Mouse (Mus musculus): ENCODE measurements around the gene Clec18a. TPM values are rescaled to one million over a fixed set of nuclear protein-coding genes. Genes with fewer than 3 reads are reported as not detected.

Clec18a gene
- total and polyA plus RNA-seq, 2 experiments from 2014 or later, result 0.58 TPM; not detected in 1

DNA sequence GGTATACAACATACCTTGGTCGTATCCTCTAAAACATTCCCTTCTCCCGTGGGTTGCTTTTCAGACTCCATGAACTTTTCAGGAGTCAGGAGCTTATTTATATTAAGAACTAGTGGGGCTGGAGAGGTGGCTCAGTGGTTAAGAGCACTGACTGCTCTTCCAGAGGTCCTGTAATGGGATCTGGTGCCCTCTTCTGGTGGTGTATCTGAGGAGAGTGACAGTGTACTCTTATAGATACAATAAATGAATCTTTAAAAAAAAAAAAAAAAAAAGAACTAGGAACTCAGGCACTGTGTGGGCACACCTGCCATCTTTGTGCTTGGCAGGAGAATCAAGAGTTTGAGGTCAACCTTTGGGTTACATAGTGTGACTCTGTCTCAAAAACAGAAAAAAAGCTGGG lies 43.5 kb downstream of the Clec18a start:
- DNase-seq (ENCODE audit: low spot score) (no peak), ATAC-seq (no peak)
- Histone ChIP-seq H3K36me3 (ENCODE audit: insufficient read depth, low read length) (peaks cover 96% of the 10 kb centered on the region), H3K4me1 (ENCODE audit: insufficient read depth, low read length) (no peaks in the 10 kb centered on the region), H3K27me3 (ENCODE audit: insufficient read depth, low read length) (no peaks in the 10 kb centered on the region), H3K27ac (no peak overlapping the region), H3K9ac (replicated peaks; ENCODE audit: low read length) (no peak overlapping the region), H3K4me2 (ENCODE audit: low read depth, low read length) (no peak overlapping the region), H3K9me3 (ENCODE audit: low read length) (no peaks in the 10 kb centered on the region), H3K4me3 (ENCODE audit: low read length) (no peak overlapping the region)
- TF ChIP-seq CTCF (IDR thresholded peaks at IDR 0.05; ENCODE audit: low read depth), result no peak
- WGBS, result 92% methylated on average over 2 of the region's 2 CpGs

DNA sequence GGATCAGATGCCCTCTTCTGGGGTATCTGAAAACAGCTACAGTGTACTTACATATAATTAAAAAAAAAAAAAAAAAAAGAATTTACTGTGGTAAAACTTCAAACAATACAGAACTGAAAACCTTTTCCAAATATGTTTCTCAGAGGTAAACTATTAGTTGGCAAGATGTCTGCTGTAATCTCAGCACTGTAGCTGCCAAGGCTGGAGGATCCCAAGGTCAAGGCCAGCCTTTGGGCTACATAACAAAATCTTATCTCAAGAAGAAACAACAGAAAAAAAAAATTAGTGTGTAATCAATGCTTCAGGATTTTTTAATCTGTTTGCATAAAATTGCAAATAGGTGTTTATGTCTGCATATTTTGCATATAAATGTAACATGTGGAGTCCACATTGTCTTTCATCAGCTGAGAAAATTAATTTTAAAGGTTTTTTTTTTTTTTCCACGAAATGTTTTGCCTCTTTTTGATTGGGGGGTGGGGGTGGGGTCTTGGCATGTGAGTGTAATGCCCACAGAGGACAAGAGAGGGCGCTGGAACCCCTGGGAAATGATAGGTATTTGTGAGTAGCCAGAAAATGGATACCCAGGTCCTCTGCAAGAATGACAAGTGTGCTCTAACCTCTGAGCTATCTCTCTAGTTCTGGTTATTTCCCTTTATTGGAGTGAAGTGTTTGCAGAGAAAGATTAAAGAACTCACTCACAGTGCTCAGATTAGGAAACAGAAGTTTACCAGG lies 48.1 kb downstream of the Clec18a start:
- no peaks in the 10 kb centered on the region for H3K9me3 ChIP-seq (ENCODE audit: low read length)
- no peaks in the 10 kb centered on the region for H3K4me1 ChIP-seq (ENCODE audit: insufficient read depth, low read length)
- H3K4me3 ChIP-seq (ENCODE audit: low read length), result no peak overlapping the region
- H3K9ac ChIP-seq (replicated peaks; ENCODE audit: low read length), result no peak overlapping the region
- H3K4me2 ChIP-seq (ENCODE audit: low read depth, low read length), result no peak overlapping the region
- TF ChIP-seq CTCF (IDR thresholded peaks at IDR 0.05; ENCODE audit: low read depth), result peak; percentile 39
- H3K27me3 ChIP-seq (ENCODE audit: insufficient read depth, low read length), result no peaks in the 10 kb centered on the region
- peaks cover 92% of the 10 kb centered on the region for H3K36me3 ChIP-seq (ENCODE audit: insufficient read depth, low read length)
- H3K27ac ChIP-seq, result no peak overlapping the region
- no peak for DNase-seq (ENCODE audit: low spot score)
- WGBS, result 40% methylated on average over 2 of the region's 2 CpGs
- no peak for ATAC-seq

DNA sequence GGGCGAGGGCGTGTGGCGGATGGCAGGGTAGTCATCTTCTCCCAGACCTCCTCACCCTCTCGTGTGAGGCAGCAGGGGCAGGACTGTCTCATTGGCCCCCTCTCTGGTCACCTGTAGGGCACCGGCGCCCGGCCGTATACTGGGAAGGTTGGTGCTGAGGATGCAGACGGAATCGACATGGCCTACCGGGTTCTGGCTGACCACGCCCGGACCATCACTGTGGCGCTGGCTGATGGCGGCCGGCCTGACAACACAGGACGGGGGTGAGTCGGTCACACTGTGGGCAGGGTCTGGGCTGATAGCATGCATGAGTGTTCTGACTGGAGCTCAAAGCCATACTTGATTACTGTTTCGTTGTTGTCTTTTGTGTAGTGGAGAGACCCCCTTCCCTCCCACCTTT lies 49.7 kb downstream of the Clec18a start:
- Histone ChIP-seq H3K27ac (no peak overlapping the region), H3K27me3 (ENCODE audit: insufficient read depth, low read length) (no peaks in the 10 kb centered on the region), H3K4me1 (ENCODE audit: insufficient read depth, low read length) (no peaks in the 10 kb centered on the region), H3K36me3 (ENCODE audit: insufficient read depth, low read length) (peaks cover 88% of the 10 kb centered on the region), H3K9me3 (ENCODE audit: low read length) (no peaks in the 10 kb centered on the region), H3K9ac (replicated peaks; ENCODE audit: low read length) (no peak overlapping the region), H3K4me3 (ENCODE audit: low read length) (no peak overlapping the region), H3K4me2 (ENCODE audit: low read depth, low read length) (no peak overlapping the region)
- DNase-seq (ENCODE audit: low spot score) (no peak), ATAC-seq (no peak)
- no peak for TF ChIP-seq CTCF (IDR thresholded peaks at IDR 0.05; ENCODE audit: low read depth)
- WGBS, result 97% methylated on average over 19 of the region's 19 CpGs

DNA sequence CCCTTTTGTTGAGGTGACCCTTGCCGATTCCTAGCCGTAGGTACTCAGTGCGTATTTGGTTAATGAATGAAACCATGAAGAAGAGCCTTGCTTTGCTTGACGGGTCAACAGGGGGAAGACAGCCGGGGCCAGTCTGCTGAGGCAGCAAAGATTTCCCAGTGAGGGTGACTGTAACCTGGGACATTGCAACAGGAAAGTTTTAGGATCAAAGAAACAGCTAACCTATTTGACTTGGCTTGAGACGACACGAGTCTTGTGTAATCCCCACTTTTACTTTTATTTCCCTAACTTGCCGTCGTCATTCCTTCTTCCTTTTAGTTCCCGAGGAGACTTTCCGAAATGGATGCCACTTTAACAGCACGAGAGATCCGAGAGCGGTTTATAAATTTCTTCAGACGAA lies 55.6 kb downstream of the Clec18a start:
- H3K4me1 ChIP-seq (ENCODE audit: insufficient read depth, low read length), result no peaks in the 10 kb centered on the region; the same call in 1 of the 2 replicates
- 94% methylated on average over 15 of the region's 15 CpGs for WGBS
- H3K4me2 ChIP-seq (ENCODE audit: low read depth, low read length), result no peak overlapping the region
- no peaks in the 10 kb centered on the region for H3K9me3 ChIP-seq (ENCODE audit: low read length)
- H3K4me3 ChIP-seq (ENCODE audit: low read length), result no peak overlapping the region
- H3K9ac ChIP-seq (replicated peaks; ENCODE audit: low read length), result no peak overlapping the region
- ATAC-seq (no peak), DNase-seq (ENCODE audit: low spot score) (no peak)
- H3K27ac ChIP-seq, result no peak overlapping the region
- peaks cover 46% of the 10 kb centered on the region for H3K36me3 ChIP-seq (ENCODE audit: insufficient read depth, low read length)
- no peaks in the 10 kb centered on the region for H3K27me3 ChIP-seq (ENCODE audit: insufficient read depth, low read length)
- no peak for TF ChIP-seq CTCF (IDR thresholded peaks at IDR 0.05; ENCODE audit: low read depth)

DNA sequence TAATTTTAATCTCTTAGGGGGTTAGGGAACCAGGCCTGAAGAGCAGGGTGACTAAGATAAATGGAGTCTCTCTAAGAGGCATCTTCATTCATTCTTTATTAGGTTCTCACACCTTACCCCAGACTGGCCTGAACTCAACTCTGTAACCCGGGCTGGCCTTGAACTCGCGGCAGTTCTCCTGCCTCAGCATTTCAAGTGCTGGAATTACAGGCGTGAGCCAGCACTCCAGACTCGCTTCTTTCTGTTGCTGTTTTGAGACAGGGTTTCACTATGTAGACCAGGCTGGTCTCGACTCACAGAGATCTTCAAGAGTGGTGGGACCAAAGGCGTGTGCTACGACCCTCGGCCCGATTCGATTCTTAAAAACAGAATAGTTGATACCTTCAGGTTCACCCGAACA lies 58.0 kb downstream of the Clec18a start:
- H3K9ac ChIP-seq (replicated peaks; ENCODE audit: low read length), result peak overlapping the region; percentile 91
- H3K27ac ChIP-seq, result peak overlapping the region; percentile 93
- peak; percentile 38 for DNase-seq (ENCODE audit: low spot score)
- peak overlapping the region; percentile 85 for H3K4me3 ChIP-seq (ENCODE audit: low read length)
- no peaks in the 10 kb centered on the region; the same call in 1 of the 2 replicates for H3K4me1 ChIP-seq (ENCODE audit: insufficient read depth, low read length)
- peaks cover 30% of the 10 kb centered on the region for H3K36me3 ChIP-seq (ENCODE audit: insufficient read depth, low read length)
- no peaks in the 10 kb centered on the region for H3K27me3 ChIP-seq (ENCODE audit: insufficient read depth, low read length)
- TF ChIP-seq CTCF (IDR thresholded peaks at IDR 0.05; ENCODE audit: low read depth), result no peak
- peak overlapping the region; percentile 69 for H3K4me2 ChIP-seq (ENCODE audit: low read depth, low read length)
- no peaks in the 10 kb centered on the region for H3K9me3 ChIP-seq (ENCODE audit: low read length)
- WGBS, result 22% methylated on average over 12 of the region's 12 CpGs
- no peak; the same call in 1 of the 2 replicates for ATAC-seq

DNA sequence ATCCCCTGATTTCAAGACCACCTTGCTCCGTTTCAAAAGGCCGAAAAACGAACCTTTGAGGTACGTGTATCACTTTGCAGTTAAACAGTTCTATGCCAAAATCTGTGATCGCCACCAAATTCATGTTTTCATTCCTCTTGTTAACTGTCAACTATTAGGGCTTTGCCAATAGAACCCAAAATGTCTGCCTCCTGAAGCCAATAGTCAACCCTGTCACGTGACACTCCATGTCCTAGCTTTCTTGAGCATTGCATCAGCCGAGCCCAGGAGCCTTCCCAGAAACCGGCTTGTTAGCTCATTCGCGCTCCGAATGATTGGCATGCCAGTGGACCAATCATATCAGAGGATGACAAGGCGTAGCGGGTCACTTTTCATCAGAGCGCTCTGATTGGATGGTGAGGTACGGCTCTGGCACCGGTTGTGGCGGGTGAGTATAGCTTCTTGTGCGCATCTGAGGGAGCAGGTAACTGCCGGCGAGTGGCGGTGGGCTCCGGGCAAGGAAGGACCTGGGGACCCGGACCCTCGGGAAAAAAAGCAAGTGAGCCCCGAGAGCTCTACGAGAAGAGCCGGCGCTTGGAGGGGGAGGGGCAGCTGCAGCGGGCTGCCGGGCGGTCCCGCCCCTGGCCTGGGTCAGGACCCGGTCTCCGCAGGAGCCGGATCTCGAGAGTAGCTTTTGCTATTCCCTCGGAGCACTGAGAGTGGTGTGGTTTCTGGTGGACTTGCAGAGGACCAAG lies 58.6 kb downstream of the Clec18a start:
- Histone ChIP-seq H3K36me3 (ENCODE audit: insufficient read depth, low read length) (peaks cover 23% of the 10 kb centered on the region), H3K9ac (replicated peaks; ENCODE audit: low read length) (peak overlapping the region; percentile 91), H3K4me3 (ENCODE audit: low read length) (peak overlapping the region; percentile 85), H3K27me3 (ENCODE audit: insufficient read depth, low read length) (no peaks in the 10 kb centered on the region), H3K4me1 (ENCODE audit: insufficient read depth, low read length) (no peaks in the 10 kb centered on the region; the same call in 1 of the 2 replicates), H3K27ac (peak overlapping the region; percentile 93), H3K9me3 (ENCODE audit: low read length) (no peaks in the 10 kb centered on the region), H3K4me2 (ENCODE audit: low read depth, low read length) (peak overlapping the region; percentile 69)
- no peak for TF ChIP-seq CTCF (IDR thresholded peaks at IDR 0.05; ENCODE audit: low read depth)
- 6% methylated on average over 37 of the region's 37 CpGs for WGBS
- DNase-seq (ENCODE audit: low spot score) (peak; percentile 100), ATAC-seq (peak; percentile 100)

All from hindbrain, postnatal 0 days (tissue).